Mouse (Mus musculus) embryonic facial prominence, embryonic 14.5 days (tissue): ENCODE results near the gene Ivd. TPM values are rescaled to one million over a fixed set of nuclear protein-coding genes. Genes with fewer than 3 reads are reported as not detected.

Experiments used
- ATAC-seq: fragments of 200-750 bp; cut with Nextera tagmentation; 2 replicates; pipeline ENCODE4 v1.8.0; 2017; ENCODE audit warnings: low read depth, moderate number of reproducible peaks, moderate TSS enrichment
- DNase-seq: peaks from one replicate; pipeline ENCODE4 v3.0.0-alpha.2; 2015; ENCODE audit warnings: low spot score
- H3K27ac ChIP-seq: fragments of 300-500 bp; sonication (generic); replicated peaks from 2 replicates; pipeline ENCODE4 v1.5.1; 2014; ENCODE audit warnings: low read depth, mild to moderate bottlenecking, low read length, moderate library complexity
- H3K27me3 ChIP-seq: fragments of 300-500 bp; sonication (generic); replicated peaks from 2 replicates; pipeline ENCODE4 v1.6.1; 2014; ENCODE audit warnings: low read length; ENCODE audit not compliant: control insufficient read depth, insufficient read depth
- H3K36me3 ChIP-seq: fragments of 300-500 bp; sonication (generic); 2 replicates; pipeline ENCODE4 v1.6.1; 2014; ENCODE audit warnings: low read length, mixed read lengths; ENCODE audit not compliant: control insufficient read depth, insufficient read depth
- H3K4me1 ChIP-seq: fragments of 300-500 bp; sonication (generic); 2 replicates; pipeline ENCODE4 v1.6.1; 2014; ENCODE audit warnings: antibody characterized with exemption, low read length; ENCODE audit not compliant: control insufficient read depth, insufficient read depth
- H3K4me2 ChIP-seq: fragments of 300-500 bp; sonication (generic); 2 replicates; pipeline ENCODE4 v1.6.1; 2014; ENCODE audit warnings: low read depth, mild to moderate bottlenecking, low read length, moderate library complexity, mixed read lengths
- H3K4me3 ChIP-seq: fragments of 300-500 bp; sonication (generic); 2 replicates; pipeline ENCODE4 v1.5.1; 2014; ENCODE audit warnings: low read depth, mild to moderate bottlenecking, low read length
- H3K9ac ChIP-seq: fragments of 300-500 bp; sonication (generic); 2 replicates; pipeline ENCODE4 v1.6.1; 2014; ENCODE audit warnings: low read depth, mild to moderate bottlenecking, low read length, moderate library complexity, mixed read lengths
- H3K9me3 ChIP-seq: fragments of 300-500 bp; sonication (generic); 2 replicates; pipeline ENCODE4 v1.6.1; 2016; ENCODE audit warnings: low read length; ENCODE audit not compliant: control insufficient read depth
- WGBS: fragments of 180-500 bp; shearing (Covaris S2); extraction: QIAGEN DNeasy Blood & Tissue Kit; methylation state at CpG from one replicate; pipeline ENCODE4 v1.1.7; 2014; 5-methylcytosine and 5-hydroxymethylcytosine counted together
- polyA plus RNA-seq: library from polyadenylated mRNA; unstranded; fragments of >200 nt; fragmentation: Nextera tagmentation; extraction: Ambion mirVana; gene quantifications from 2 replicates; pipeline ENCODE4 v1.2.1, GENCODE M21; 2014

The Ivd gene
- polyA plus RNA-seq, 1 experiment from 2014 or later, result 50.7 TPM

DNA sequence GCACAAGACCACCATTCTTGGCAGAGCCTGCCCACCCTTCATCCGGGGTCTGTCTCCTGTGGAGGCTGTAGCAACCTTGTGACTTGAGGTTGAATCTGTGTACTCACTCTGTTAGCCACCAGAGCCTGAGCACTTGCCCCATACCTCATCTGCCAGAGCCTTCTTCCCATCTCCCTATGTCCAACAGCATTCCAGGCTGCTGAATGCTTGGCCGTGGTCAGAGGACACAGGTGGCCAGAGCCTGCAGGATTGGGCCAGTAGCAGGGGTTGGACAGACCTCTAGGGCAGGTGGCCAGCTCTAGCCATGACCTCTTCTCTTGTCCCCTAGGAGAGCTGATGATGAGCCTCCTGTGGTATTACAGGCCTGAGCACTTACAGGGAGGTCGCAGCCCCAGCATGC is 58.7 kb downstream of the Ivd start:
- ATAC-seq, result no peak
- WGBS, result 89% methylated on average over 3 of the region's 3 CpGs
- Histone ChIP-seq H3K9ac (no peak overlapping the region), H3K27ac (no peak overlapping the region), H3K9me3 (no peaks in the 10 kb centered on the region), H3K27me3 (no peaks in the 10 kb centered on the region), H3K4me2 (no peak overlapping the region), H3K4me1 (no peaks in the 10 kb centered on the region), H3K36me3 (peaks cover 37% of the 10 kb centered on the region; the same call in 1 of the 2 replicates), H3K4me3 (no peak overlapping the region)
- DNase-seq, result no peak

DNA sequence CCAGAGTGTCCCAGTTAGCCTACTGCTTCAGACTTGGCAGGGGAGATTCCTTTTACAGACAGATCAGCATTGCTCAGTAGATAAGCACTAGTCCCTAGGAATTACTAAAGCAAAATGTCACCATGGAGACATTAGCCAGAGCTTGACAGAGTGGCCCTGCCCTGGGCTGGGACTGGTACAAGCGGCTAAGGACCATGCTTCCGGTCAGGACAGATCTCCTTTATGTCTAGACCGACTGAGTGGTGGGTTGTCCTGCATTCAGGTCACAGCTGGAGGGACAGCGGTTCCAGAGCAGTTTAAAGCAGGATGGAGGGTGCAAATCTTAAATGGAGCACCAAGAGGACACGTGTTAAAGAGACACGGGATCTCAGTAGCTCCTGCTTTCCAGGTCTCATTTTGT is 64.2 kb downstream of the Ivd start:
- Histone ChIP-seq H3K9ac (peak overlapping the region; percentile 79), H3K4me3 (peak overlapping the region; percentile 62), H3K27me3 (no peaks in the 10 kb centered on the region), H3K36me3 (0 out of 2 replicates have a peak, but pooled peaks cover 17% of the 10 kb centered on the region), H3K27ac (no peak overlapping the region), H3K4me1 (peaks cover 25% of the 10 kb centered on the region), H3K9me3 (no peaks in the 10 kb centered on the region), H3K4me2 (peak overlapping the region; percentile 87)
- peak; percentile 22 for ATAC-seq
- 2% methylated on average over 6 of the region's 6 CpGs for WGBS
- no peak for DNase-seq

DNA sequence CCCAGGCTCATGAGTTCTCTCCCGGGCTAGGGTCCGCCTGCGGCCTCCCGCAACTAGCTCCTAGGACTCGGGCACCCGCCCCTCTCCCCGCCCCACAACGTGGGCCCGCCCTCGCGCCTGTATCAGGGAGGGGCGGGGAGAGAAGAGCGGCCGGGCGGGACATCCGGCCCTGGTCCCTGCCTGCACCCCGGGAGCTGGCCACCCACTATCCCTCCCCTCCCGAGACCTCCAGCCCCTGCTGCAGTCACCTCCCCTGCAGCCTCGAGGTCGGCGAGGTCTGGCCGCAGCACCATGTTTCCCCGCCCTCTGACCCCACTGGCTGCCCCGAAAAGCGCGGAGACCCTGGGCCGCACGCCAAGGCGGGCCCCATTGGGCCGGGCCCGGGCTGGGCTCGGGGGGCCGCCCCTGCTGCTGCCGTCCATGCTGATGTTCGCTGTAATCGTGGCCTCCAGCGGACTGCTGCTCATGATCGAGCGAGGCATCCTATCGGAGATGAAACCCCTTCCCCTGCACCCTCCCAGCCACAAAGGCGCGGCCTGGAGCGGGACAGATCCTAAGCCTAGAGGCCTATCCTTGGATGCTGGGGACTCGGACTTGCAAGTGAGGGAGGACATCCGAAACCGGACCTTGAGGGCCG is 64.7 kb downstream of the Ivd start, which contains the start of gene Chst14:
Gene Chst14, plus strand, starts transcription at position 136 of the 637 bp plus-strand sequence.
- peak within 1 kb of the TSS; percentile 62 for H3K4me3 ChIP-seq
- H3K4me2 ChIP-seq, result peak within 1 kb of the TSS; percentile 87
- H3K9me3 ChIP-seq, result no peaks in the 10 kb centered on the region
- 0 out of 2 replicates have a peak, but pooled peaks cover 17% of the 10 kb centered on the region for H3K36me3 ChIP-seq
- H3K4me1 ChIP-seq, result peaks cover 25% of the 10 kb centered on the region
- H3K27me3 ChIP-seq, result no peaks in the 10 kb centered on the region
- ATAC-seq, result peak; percentile 96
- peak; percentile 91 for DNase-seq
- H3K27ac ChIP-seq, result peak within 1 kb of the TSS; percentile 25
- WGBS, result 1% methylated on average over 24 of the region's 47 CpGs
- H3K9ac ChIP-seq, result peak within 1 kb of the TSS; percentile 79

DNA sequence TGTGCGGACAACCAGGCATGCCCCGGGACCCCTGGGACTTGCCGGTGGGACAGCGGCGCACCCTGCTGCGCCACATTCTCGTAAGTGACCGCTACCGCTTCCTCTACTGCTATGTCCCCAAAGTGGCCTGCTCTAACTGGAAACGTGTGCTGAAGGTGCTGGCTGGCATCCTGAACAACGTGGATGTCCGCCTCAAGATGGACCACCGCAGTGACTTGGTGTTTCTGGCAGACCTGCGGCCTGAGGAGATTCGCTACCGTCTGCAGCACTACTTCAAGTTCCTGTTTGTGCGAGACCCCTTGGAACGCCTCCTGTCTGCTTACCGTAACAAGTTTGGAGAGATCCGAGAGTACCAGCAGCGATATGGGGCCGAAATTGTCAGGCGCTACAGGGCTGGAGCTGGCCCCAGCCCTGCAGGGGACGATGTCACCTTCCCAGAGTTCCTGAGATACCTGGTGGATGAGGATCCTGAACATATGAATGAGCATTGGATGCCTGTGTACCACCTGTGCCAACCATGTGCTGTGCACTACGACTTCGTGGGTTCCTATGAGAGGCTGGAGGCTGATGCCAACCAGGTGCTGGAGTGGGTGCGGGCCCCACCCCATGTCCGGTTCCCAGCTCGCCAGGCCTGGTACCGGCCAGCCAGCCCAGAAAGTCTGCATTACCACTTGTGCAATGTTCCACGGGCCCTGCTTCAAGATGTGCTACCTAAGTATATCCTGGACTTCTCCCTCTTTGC is 65.4 kb downstream of the Ivd start:
- 27% methylated on average over 31 of the region's 31 CpGs for whole genome bisulfite sequencing
- H3K9me3 ChIP-seq, result no peaks in the 10 kb centered on the region
- no peaks in the 10 kb centered on the region for H3K27me3 ChIP-seq
- no peak for DNase-seq
- peak overlapping the region; percentile 87 for H3K4me2 ChIP-seq
- H3K27ac ChIP-seq, result peak overlapping the region; percentile 25
- H3K36me3 ChIP-seq, result 0 out of 2 replicates have a peak, but pooled peaks cover 13% of the 10 kb centered on the region
- no peak for ATAC-seq
- peak overlapping the region; percentile 62 for H3K4me3 ChIP-seq
- peak overlapping the region; percentile 79 for H3K9ac ChIP-seq
- H3K4me1 ChIP-seq, result peaks cover 25% of the 10 kb centered on the region

Other genes starting within 250 kb of the Ivd start
- 2.0 and 2.5 TPM in 2 replicates for gene Pak6, start 198.7 kb upstream of the Ivd start, polyA plus RNA-seq
- 0.05 and 0.11 TPM in 2 replicates for gene Ankrd63, start 158.0 kb upstream of the Ivd start, polyA plus RNA-seq
- gene Plcb2, start 133.5 kb upstream of the Ivd start, polyA plus RNA-seq, result 0.85 and 1.2 TPM in 2 replicates
- 19.1 and 20.7 TPM in 2 replicates for gene Inafm2, start 116.2 kb upstream of the Ivd start, polyA plus RNA-seq
- gene Ccdc9b, start 99.3 kb upstream of the Ivd start, polyA plus RNA-seq, result 0.96 and 1.0 TPM in 2 replicates
- gene Phgr1, start 89.2 kb upstream of the Ivd start, polyA plus RNA-seq, result 0.35 TPM in 1 of 2 replicates, not detected in the other
- 1.4 and 2.3 TPM in 2 replicates for gene Disp2, start 82.2 kb upstream of the Ivd start, polyA plus RNA-seq
- gene Knstrn, start 48.0 kb upstream of the Ivd start, polyA plus RNA-seq, result 75.7 and 94.2 TPM in 2 replicates
- 1.3 and 1.6 TPM in 2 replicates for gene Bahd1, start 38.4 kb downstream of the Ivd start, polyA plus RNA-seq
- gene Chst14, start 64.5 kb downstream of the Ivd start, polyA plus RNA-seq, result 51.3 and 56.0 TPM in 2 replicates
- 22.6 and 23.8 TPM in 2 replicates for gene Ccdc32, start 167.4 kb downstream of the Ivd start, polyA plus RNA-seq
- gene Rpusd2, start 172.8 kb downstream of the Ivd start, polyA plus RNA-seq, result 2.9 and 3.6 TPM in 2 replicates
- gene Knl1, start 185.2 kb downstream of the Ivd start, polyA plus RNA-seq, result 31.7 and 36.0 TPM in 2 replicates